8 mouse cellular contexts compared by ENCODE assay signal in genomic region chr2:25706643-25707481, GRCm38 (mm10). TPM values are rescaled to one million over a fixed set of nuclear protein-coding genes. Genes with fewer than 3 reads are reported as not detected.
DNase-seq lines count a peak whose midpoint lies in the region; ATAC-seq lines count a peak whose summit lies in the region.

TSS of gene Bmyc (plus strand) at chr2:25706739.

- under 1% methylated on average over 72 of the region's 78 CpGs for WGBS in macrophage (ENCODE audit: missing documents)

- H3K79me2 ChIP-seq in macrophage (ENCODE audit: inconsistent target), result no peaks in the 10 kb centered on the region

- H3K27ac ChIP-seq in macrophage, result no peak within 1 kb of the TSS

- H3K4me3 ChIP-seq in macrophage (ENCODE audit: inconsistent target), result peak within 1 kb of the TSS; percentile 46

- intact Hi-C loops in gastrocnemius, postnatal 36 days (cut with DNase I), result loop anchor here (5.0 kb wide), 1 partner anchor 70 kb away; no protein-coding TSS in a partner anchor

- peak; percentile 75 for DNase-seq in adrenal gland, adult 8-10 months
- peak; percentile 94 for DNase-seq in embryo, embryonic 10.5 days (ENCODE audit: low spot score)
- DNase-seq in gastrocnemius, postnatal 36 days, result peak; percentile 63 to 69
- DNase-seq in left cerebral cortex, adult 8-10 months (ENCODE audit: low spot score in 2 of 2), result peak; percentile 71 to 86
- DNase-seq in right cerebral cortex, adult 2 months (ENCODE audit: low spot score in 2 of 2), result peak; percentile 88 to 89
- peak; percentile 67 for DNase-seq in urinary bladder, postnatal 25 days (ENCODE audit: low spot score)

- no peaks in the 10 kb centered on the region for H3K36me3 ChIP-seq in macrophage (ENCODE audit: inconsistent target)

- ATAC-seq in inflammation-experienced regulatory T-cells, adult 6 months, result peak; percentile 90

RNA-seq across cellular contexts. Expression of gene Bmyc, which starts in this region (rescaled TPM):
- total RNA-seq in adrenal gland, adult 8-10 months (2022), result 10 to 100 TPM; 29.9 to 69.4 (median 39.2) TPM
- total RNA-seq in gastrocnemius, postnatal 36 days (2021), result 10 to 100 TPM; 15.4 to 16.3 TPM
- polyA plus RNA-seq in inflammation-experienced regulatory T-cells, adult 6 months (2017; shearing (Covaris generic)), result 100 to 1,000 TPM in 1 of 3 experiments, 10 to 100 TPM in 2; 31.0 to 105 (median 84.4) TPM
- 100 to 1,000 TPM in 2 of 4 experiments, 10 to 100 TPM in 2; 86.5 to 102 (median 95.1) TPM for total RNA-seq in left cerebral cortex, adult 8-10 months (2022)
- 1 to 10 TPM in 7 of 26 experiments, under 1 TPM in 3, not detected in 16; 0.93 to 4.5 (median 1.2) TPM for total RNA-seq in macrophage (2018; cell fraction: chromatin; rRNA removed)
- 10 to 100 TPM in 12 of 26 experiments, 1 to 10 TPM in 14; 2.1 to 21.6 (median 7.6) TPM for total RNA-seq in macrophage (2018; cell fraction: cytosol; rRNA removed)
- total RNA-seq in macrophage (2018; cell fraction: nucleus; rRNA removed), result 10 to 100 TPM in 1 of 26 experiments, 1 to 10 TPM in 19, under 1 TPM in 5, not detected in 1; 0.54 to 16.1 (median 2.1) TPM
- polyA plus RNA-seq in macrophage (2018), result 8.6 to 19.6 TPM (median 15.7 TPM) in 3 replicates
